In genomic region chr11:103809611-103810598, GRCm38 (mm10) we compare ENCODE assay signal across 8 mouse cellular contexts. TPM values are rescaled to one million over a fixed set of nuclear protein-coding genes. Genes with fewer than 3 reads are reported as not detected.
DNase-seq lines count a peak whose midpoint lies in the region; ATAC-seq lines count a peak whose summit lies in the region.

No protein-coding gene starts in this region.

- peaks cover 100% of the 10 kb centered on the region for H3K27me3 ChIP-seq in heart, embryonic 13.5 days (replicated peaks)
- H3K27me3 ChIP-seq in forebrain, embryonic 11.5 days (ENCODE audit: control insufficient read depth, insufficient read depth, low read length), result peaks cover 64% of the 10 kb centered on the region
- peaks cover 57% of the 10 kb centered on the region for H3K27me3 ChIP-seq in intestine, embryonic 16.5 days (replicated peaks; ENCODE audit: control insufficient read depth, insufficient read depth, low read length)
- peaks cover 90% of the 10 kb centered on the region for H3K27me3 ChIP-seq in midbrain, embryonic 10.5 days (ENCODE audit: low read depth, poor library complexity, severe bottlenecking)

- under 1% methylated on average over 98 of the region's 107 CpGs for WGBS in heart, embryonic 13.5 days
- WGBS in forebrain, embryonic 11.5 days, result under 1% methylated on average over 95 of the region's 107 CpGs
- under 1% methylated on average over 101 of the region's 107 CpGs for WGBS in intestine, embryonic 16.5 days
- WGBS in midbrain, embryonic 10.5 days, result under 1% methylated on average over 93 of the region's 107 CpGs

- peak overlapping the region; percentile 80 for H3K9ac ChIP-seq in heart, embryonic 13.5 days
- peak overlapping the region; percentile 67 for H3K9ac ChIP-seq in forebrain, embryonic 11.5 days (ENCODE audit: low read length)
- peak overlapping the region; percentile 61 for H3K9ac ChIP-seq in intestine, embryonic 16.5 days (ENCODE audit: low read depth, low read length)

- no peak for DNase-seq in heart, adult 9 months (ENCODE audit: low spot score in 2 of 2)
- DNase-seq in adrenal gland, postnatal 25 days, result peak; percentile 27
- peak; percentile 75 for DNase-seq in forebrain, embryonic 11.5 days (ENCODE audit: low spot score)
- DNase-seq in midbrain, embryonic 10.5 days (ENCODE audit: low spot score), result peak; percentile 74
- DNase-seq in testis, postnatal 14 days (ENCODE audit: low spot score), result peak; percentile 27
- DNase-seq in adipocyte (ENCODE audit: low spot score), result no peak

- peaks cover 20% of the 10 kb centered on the region for H3K4me1 ChIP-seq in heart, embryonic 13.5 days
- peaks cover 27% of the 10 kb centered on the region for H3K4me1 ChIP-seq in forebrain, embryonic 11.5 days (replicated peaks; ENCODE audit: control insufficient read depth, insufficient read depth, low read length)
- peaks cover 13% of the 10 kb centered on the region; the same call in 1 of the 2 replicates for H3K4me1 ChIP-seq in intestine, embryonic 16.5 days (ENCODE audit: control insufficient read depth, insufficient read depth, low read length)
- H3K4me1 ChIP-seq in midbrain, embryonic 10.5 days, result peaks cover 71% of the 10 kb centered on the region

- peak overlapping the region; percentile 65 for H3K4me3 ChIP-seq in heart, embryonic 13.5 days
- peak overlapping the region; percentile 52 for H3K4me3 ChIP-seq in forebrain, embryonic 11.5 days (ENCODE audit: low read depth, low read length)
- H3K4me3 ChIP-seq in intestine, embryonic 16.5 days (ENCODE audit: low read length), result peak overlapping the region; percentile 63
- peak overlapping the region; percentile 60 for H3K4me3 ChIP-seq in midbrain, embryonic 10.5 days

- H3K4me2 ChIP-seq in heart, embryonic 13.5 days, result peak overlapping the region; percentile 98
- H3K4me2 ChIP-seq in forebrain, embryonic 11.5 days (ENCODE audit: low read depth, low read length, severe bottlenecking), result peak overlapping the region; percentile 97
- peak overlapping the region; percentile 99 for H3K4me2 ChIP-seq in intestine, embryonic 16.5 days (ENCODE audit: low read depth, low read length)

- ATAC-seq in heart, embryonic 13.5 days (ENCODE audit: extremely low read depth, insufficient number of reproducible peaks, low FRiP score, low TSS enrichment), result no peak
- peak; percentile 51 for ATAC-seq in forebrain, embryonic 11.5 days (replicated peaks; ENCODE audit: low FRiP score)
- ATAC-seq in intestine, embryonic 16.5 days, result peak; percentile 39

- H3K27ac ChIP-seq in heart, embryonic 13.5 days (replicated peaks), result no peak overlapping the region
- peak overlapping the region; percentile 50; the same call in 1 of the 2 replicates for H3K27ac ChIP-seq in forebrain, embryonic 11.5 days (ENCODE audit: low read depth, low read length)
- no peak overlapping the region for H3K27ac ChIP-seq in intestine, embryonic 16.5 days (ENCODE audit: low read length)
- peak overlapping the region; percentile 91 for H3K27ac ChIP-seq in midbrain, embryonic 10.5 days (replicated peaks)

- H3K9me3 ChIP-seq in heart, embryonic 13.5 days, result 0 out of 2 replicates have a peak, but pooled peaks cover 1% of the 10 kb centered on the region
- H3K9me3 ChIP-seq in forebrain, embryonic 11.5 days (ENCODE audit: control insufficient read depth, low read length), result no peaks in the 10 kb centered on the region; the same call in 1 of the 2 replicates
- peaks cover 6% of the 10 kb centered on the region for H3K9me3 ChIP-seq in intestine, embryonic 16.5 days (ENCODE audit: control insufficient read depth, low read length)
- H3K9me3 ChIP-seq in midbrain, embryonic 10.5 days (replicated peaks), result peaks cover 11% of the 10 kb centered on the region

- H3K36me3 ChIP-seq in heart, embryonic 13.5 days, result no peaks in the 10 kb centered on the region
- H3K36me3 ChIP-seq in forebrain, embryonic 11.5 days (ENCODE audit: control insufficient read depth, insufficient read depth, low read length), result no peaks in the 10 kb centered on the region
- no peaks in the 10 kb centered on the region for H3K36me3 ChIP-seq in intestine, embryonic 16.5 days (ENCODE audit: control insufficient read depth, insufficient read depth, low read length)
- H3K36me3 ChIP-seq in midbrain, embryonic 10.5 days, result peaks cover 44% of the 10 kb centered on the region

RNA-seq across cellular contexts. Expression of gene Wnt3, which starts 36.0 kb away (rescaled TPM):
- not detected in 2 replicates for polyA plus RNA-seq in heart, embryonic 13.5 days (2015; fragmentation: Nextera tagmentation; extraction: Ambion mirVana)
- total RNA-seq in adrenal gland, postnatal 25 days (2021), result 0.15 TPM in 1 of 2 replicates, not detected in the other
- 5.7 and 6.2 TPM in 2 replicates for polyA plus RNA-seq in forebrain, embryonic 11.5 days (2014; fragmentation: Nextera tagmentation; extraction: Ambion mirVana)
- 0.39 and 0.51 TPM in 2 replicates for polyA plus RNA-seq in intestine, embryonic 16.5 days (2015; fragmentation: Nextera tagmentation; extraction: Ambion mirVana)
- polyA plus RNA-seq in midbrain, embryonic 10.5 days (2016; fragmentation: Nextera tagmentation; extraction: Ambion mirVana), result 9.8 and 10.8 TPM in 2 replicates

Comparison
In these comparisons a context has a peak if more than half of its experiments do, and no peak if none do; other contexts are left out.
1. H3K27ac ChIP-seq: peak in forebrain, embryonic 11.5 days (single experiment) and midbrain, embryonic 10.5 days (single experiment); none in heart, embryonic 13.5 days (single experiment) and intestine, embryonic 16.5 days (single experiment).
2. DNase-seq: peak in adrenal gland, postnatal 25 days (single experiment), forebrain, embryonic 11.5 days (single experiment), midbrain, embryonic 10.5 days (single experiment) and testis, postnatal 14 days (single experiment); none in heart, adult 9 months (0 of 2) and adipocyte (single experiment).
3. Peak in every context shown above with its lines, with median percentiles within 50 percentile points of each other: H3K4me2 ChIP-seq, H3K4me3 ChIP-seq and H3K9ac ChIP-seq.